Mouse (Mus musculus): ENCODE measurements around the gene Fgfr2. TPM values are rescaled to one million over a fixed set of nuclear protein-coding genes. Genes with fewer than 3 reads are reported as not detected.

The Fgfr2 gene
- polyA plus RNA-seq, 1 experiment from 2014 or later: 11.2 TPM

- ATAC-seq (no peak), DNase-seq (no peak)
- Histone ChIP-seq H3K4me3 (ENCODE audit: low read depth, low read length) (no peak overlapping the region), H3K36me3 (replicated peaks; ENCODE audit: insufficient read depth, low read length) (no peaks in the 10 kb centered on the region), H3K27me3 (ENCODE audit: insufficient read depth, low read length) (no peaks in the 10 kb centered on the region), H3K4me1 (ENCODE audit: insufficient read depth) (no peaks in the 10 kb centered on the region), H3K9ac (replicated peaks) (no peak overlapping the region), H3K9me3 (ENCODE audit: low read length) (no peaks in the 10 kb centered on the region), H3K4me2 (ENCODE audit: low read depth, low read length) (no peak overlapping the region), H3K27ac (ENCODE audit: low read depth) (no peak overlapping the region)
- TF ChIP-seq EP300 (IDR thresholded peaks at IDR 0.05; ENCODE audit: low read depth) (no peak), CTCF (IDR thresholded peaks at IDR 0.05; ENCODE audit: low read depth) (no peak)
- 60% methylated on average over 4 of the region's 4 CpGs for WGBS (ENCODE audit: insufficient replicate concordance)
Measured at GRCm38 (mm10) chr7:132088181-132088580, 1035.0 kb downstream of the Fgfr2 start.

DNA sequence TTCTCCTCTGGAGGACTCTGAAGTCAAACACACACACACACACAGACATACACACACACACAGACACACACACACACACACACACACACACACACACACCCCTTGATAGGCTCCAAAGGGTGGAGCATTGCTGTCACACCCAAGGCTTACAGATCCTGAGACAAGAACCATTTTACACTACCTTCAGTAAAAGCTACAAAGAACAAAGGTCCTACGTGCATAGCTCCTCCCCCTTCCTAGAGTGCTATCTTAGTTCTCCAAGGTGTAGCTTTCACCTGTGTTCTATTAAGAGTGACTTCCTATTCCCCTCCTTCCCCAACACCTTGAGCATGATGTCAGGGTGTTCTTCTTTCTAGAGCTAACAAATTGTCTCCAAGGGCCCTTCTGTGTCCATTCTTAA, 1047.3 kb downstream of the Fgfr2 start:
- 67% methylated on average over 1 of the region's 1 CpGs for WGBS (ENCODE audit: insufficient replicate concordance)
- Histone ChIP-seq H3K27me3 (ENCODE audit: insufficient read depth, low read length) (no peaks in the 10 kb centered on the region), H3K4me1 (ENCODE audit: insufficient read depth) (no peaks in the 10 kb centered on the region), H3K36me3 (replicated peaks; ENCODE audit: insufficient read depth, low read length) (no peaks in the 10 kb centered on the region), H3K4me3 (ENCODE audit: low read depth, low read length) (no peak overlapping the region), H3K9ac (replicated peaks) (no peak overlapping the region), H3K4me2 (ENCODE audit: low read depth, low read length) (no peak overlapping the region), H3K9me3 (ENCODE audit: low read length) (no peaks in the 10 kb centered on the region), H3K27ac (ENCODE audit: low read depth) (no peak overlapping the region)
- TF ChIP-seq EP300 (IDR thresholded peaks at IDR 0.05; ENCODE audit: low read depth) (no peak), CTCF (IDR thresholded peaks at IDR 0.05; ENCODE audit: low read depth) (no peak)
- ATAC-seq: no peak
- no peak for DNase-seq

DNA sequence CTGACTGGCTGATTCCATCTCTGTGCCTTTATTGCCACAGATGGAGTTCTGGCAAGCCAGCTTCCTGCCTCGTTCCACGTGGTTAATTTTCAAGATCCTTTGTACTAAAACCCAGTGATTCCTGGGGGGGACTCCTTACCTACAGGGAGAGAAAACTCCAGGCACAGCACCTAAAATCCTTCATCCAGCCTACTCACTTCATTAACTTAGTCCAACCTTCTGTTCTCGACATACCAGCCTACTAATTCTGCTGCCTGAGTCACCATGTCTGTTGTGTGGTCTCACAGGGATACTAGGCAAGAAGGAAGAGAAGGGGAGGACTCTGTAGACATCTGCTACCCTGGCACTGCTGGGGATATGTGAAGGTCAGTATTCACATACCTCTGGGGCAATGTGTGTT, 1048.6 kb downstream of the Fgfr2 start:
- no peaks in the 10 kb centered on the region for H3K4me1 ChIP-seq (ENCODE audit: insufficient read depth)
- no peak overlapping the region for H3K27ac ChIP-seq (ENCODE audit: low read depth)
- TF ChIP-seq EP300 (IDR thresholded peaks at IDR 0.05; ENCODE audit: low read depth) (no peak), CTCF (IDR thresholded peaks at IDR 0.05; ENCODE audit: low read depth) (no peak)
- no peaks in the 10 kb centered on the region for H3K9me3 ChIP-seq (ENCODE audit: low read length)
- DNase-seq: no peak
- H3K4me3 ChIP-seq (ENCODE audit: low read depth, low read length): no peak overlapping the region
- WGBS (ENCODE audit: insufficient replicate concordance): 57% methylated on average over 3 of the region's 3 CpGs
- no peak overlapping the region for H3K9ac ChIP-seq (replicated peaks)
- no peak overlapping the region for H3K4me2 ChIP-seq (ENCODE audit: low read depth, low read length)
- no peak for ATAC-seq
- no peaks in the 10 kb centered on the region for H3K27me3 ChIP-seq (ENCODE audit: insufficient read depth, low read length)
- no peaks in the 10 kb centered on the region for H3K36me3 ChIP-seq (replicated peaks; ENCODE audit: insufficient read depth, low read length)

DNA sequence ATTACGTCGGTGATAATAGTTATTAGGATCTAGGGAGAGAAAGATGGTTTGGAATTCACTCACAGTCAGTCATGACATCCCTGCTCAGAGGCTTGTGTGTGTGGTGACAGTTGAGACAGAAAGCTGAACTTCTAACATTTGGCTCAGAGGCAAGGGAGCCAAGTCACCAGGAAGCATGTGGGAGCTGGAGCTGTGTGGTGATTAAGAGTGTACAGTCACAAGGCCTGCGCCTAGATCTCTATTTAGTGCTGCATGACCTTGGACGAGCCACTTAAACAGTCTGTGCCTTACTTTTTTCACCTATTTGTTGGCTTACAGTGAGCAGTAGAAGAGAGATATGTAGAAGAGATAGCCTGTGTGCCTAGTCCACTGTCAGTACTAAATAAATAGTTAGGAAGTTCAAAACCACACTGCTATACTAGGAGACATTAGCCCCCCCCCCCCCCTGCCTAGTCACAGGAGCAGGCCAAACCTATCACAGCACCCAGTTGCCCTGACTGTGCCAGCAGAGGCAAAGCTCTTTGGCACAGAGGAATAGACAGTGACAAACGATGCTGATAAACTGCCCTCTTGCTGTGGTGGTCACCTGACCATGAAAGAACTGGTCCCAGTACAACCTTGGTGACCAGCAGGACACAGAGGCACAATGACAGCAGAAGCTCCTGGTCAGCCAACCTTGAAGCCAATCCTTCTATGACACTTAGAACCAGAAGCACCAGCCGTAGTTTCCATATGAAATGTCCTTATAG, 1052.1 kb downstream of the Fgfr2 start:
- H3K9ac ChIP-seq (replicated peaks): no peak overlapping the region
- no peaks in the 10 kb centered on the region for H3K4me1 ChIP-seq (ENCODE audit: insufficient read depth)
- no peak for DNase-seq
- TF ChIP-seq EP300 (IDR thresholded peaks at IDR 0.05; ENCODE audit: low read depth) (no peak), CTCF (IDR thresholded peaks at IDR 0.05; ENCODE audit: low read depth) (no peak)
- H3K9me3 ChIP-seq (ENCODE audit: low read length): no peaks in the 10 kb centered on the region
- ATAC-seq: no peak
- 82% methylated on average over 6 of the region's 6 CpGs for WGBS (ENCODE audit: insufficient replicate concordance)
- H3K27ac ChIP-seq (ENCODE audit: low read depth): no peak overlapping the region
- H3K36me3 ChIP-seq (replicated peaks; ENCODE audit: insufficient read depth, low read length): no peaks in the 10 kb centered on the region
- H3K27me3 ChIP-seq (ENCODE audit: insufficient read depth, low read length): no peaks in the 10 kb centered on the region
- no peak overlapping the region for H3K4me2 ChIP-seq (ENCODE audit: low read depth, low read length)
- H3K4me3 ChIP-seq (ENCODE audit: low read depth, low read length): no peak overlapping the region

GRCm38 (mm10) chr7:132067951-132068350, 1055.2 kb downstream of the Fgfr2 start:
- no peaks in the 10 kb centered on the region for H3K27me3 ChIP-seq (ENCODE audit: insufficient read depth, low read length)
- no peak for TF ChIP-seq EP300 (IDR thresholded peaks at IDR 0.05; ENCODE audit: low read depth)
- no peak for TF ChIP-seq CTCF (IDR thresholded peaks at IDR 0.05; ENCODE audit: low read depth)
- DNase-seq (no peak), ATAC-seq (no peak)
- no peaks in the 10 kb centered on the region for H3K36me3 ChIP-seq (replicated peaks; ENCODE audit: insufficient read depth, low read length)
- H3K4me1 ChIP-seq (ENCODE audit: insufficient read depth): no peaks in the 10 kb centered on the region
- H3K4me3 ChIP-seq (ENCODE audit: low read depth, low read length): no peak overlapping the region
- WGBS (ENCODE audit: insufficient replicate concordance): 64% methylated on average over 5 of the region's 5 CpGs
- no peak overlapping the region for H3K9ac ChIP-seq (replicated peaks)
- H3K4me2 ChIP-seq (ENCODE audit: low read depth, low read length): no peak overlapping the region
- H3K27ac ChIP-seq (ENCODE audit: low read depth): no peak overlapping the region
- H3K9me3 ChIP-seq (ENCODE audit: low read length): no peaks in the 10 kb centered on the region

GRCm38 (mm10) chr7:132067511-132067910, 1055.6 kb downstream of the Fgfr2 start:
- DNase-seq: no peak
- Histone ChIP-seq H3K4me2 (ENCODE audit: low read depth, low read length) (no peak overlapping the region), H3K4me1 (ENCODE audit: insufficient read depth) (no peaks in the 10 kb centered on the region), H3K36me3 (replicated peaks; ENCODE audit: insufficient read depth, low read length) (no peaks in the 10 kb centered on the region), H3K9me3 (ENCODE audit: low read length) (no peaks in the 10 kb centered on the region), H3K27me3 (ENCODE audit: insufficient read depth, low read length) (no peaks in the 10 kb centered on the region), H3K9ac (replicated peaks) (no peak overlapping the region), H3K4me3 (ENCODE audit: low read depth, low read length) (no peak overlapping the region), H3K27ac (ENCODE audit: low read depth) (no peak overlapping the region)
- ATAC-seq: no peak
- TF ChIP-seq CTCF (IDR thresholded peaks at IDR 0.05; ENCODE audit: low read depth) (no peak), EP300 (IDR thresholded peaks at IDR 0.05; ENCODE audit: low read depth) (no peak)
- 75% methylated on average over 5 of the region's 5 CpGs for WGBS (ENCODE audit: insufficient replicate concordance)

Data from liver, postnatal 0 days (tissue).